Comparison of ENCODE assay signal across 9 mouse cellular contexts in genomic region chr10:80799070-80799566, GRCm38 (mm10). TPM values are rescaled to one million over a fixed set of nuclear protein-coding genes. Genes with fewer than 3 reads are reported as not detected.
DNase-seq lines count a peak whose midpoint lies in the region; ATAC-seq lines count a peak whose summit lies in the region.
"Had no signal": no experiment of that assay in that cellular context is flagged by ENCODE, and none has a peak within 500 bp of the region (broad histone marks: within the 10 kb centered on the region; RNA-seq: fewer than 3 reads in every experiment).

No protein-coding gene starts in this region.

- H3K4me3 ChIP-seq in heart, embryonic 10.5 days = peak overlapping the region; percentile 93
- H3K4me3 ChIP-seq in forebrain, embryonic 11.5 days (ENCODE audit: low read depth, low read length) = peak overlapping the region; percentile 93
- H3K4me3 ChIP-seq in liver, embryonic 16.5 days (ENCODE audit: low read depth, low read length) = peak overlapping the region; percentile 93

- H3K4me1 ChIP-seq in heart, embryonic 10.5 days = peaks cover 36% of the 10 kb centered on the region
- H3K4me1 ChIP-seq in forebrain, embryonic 11.5 days (replicated peaks; ENCODE audit: control insufficient read depth, insufficient read depth, low read length) = peaks cover 17% of the 10 kb centered on the region; the same call in 1 of the 2 replicates
- peaks cover 25% of the 10 kb centered on the region for H3K4me1 ChIP-seq in liver, embryonic 16.5 days (ENCODE audit: control insufficient read depth, low read depth, low read length)

- H3K9me3 ChIP-seq in heart, embryonic 10.5 days = no peaks in the 10 kb centered on the region
- H3K9me3 ChIP-seq in forebrain, embryonic 11.5 days (ENCODE audit: control insufficient read depth, low read length) = no peaks in the 10 kb centered on the region
- H3K9me3 ChIP-seq in liver, embryonic 16.5 days (replicated peaks; ENCODE audit: control insufficient read depth, low read length) = no peaks in the 10 kb centered on the region

- H3K4me2 ChIP-seq in forebrain, embryonic 11.5 days (ENCODE audit: low read depth, low read length, severe bottlenecking) = peak overlapping the region; percentile 96
- peak overlapping the region; percentile 93 for H3K4me2 ChIP-seq in liver, embryonic 16.5 days (ENCODE audit: low read depth, low read length)

- DNase-seq in heart, embryonic 10.5 days (ENCODE audit: low spot score) = no peak
- no peak for DNase-seq in heart, postnatal 14 days
- DNase-seq in CD4-positive helper T cell, adult 2 months (ENCODE audit: low read depth, low spot score) = peak; percentile 52
- DNase-seq in forebrain, embryonic 11.5 days (ENCODE audit: low spot score) = no peak
- DNase-seq in T-cell, adult 2 months (ENCODE audit: low spot score) = no peak
- no peak for DNase-seq in c-Kit-positive CD71-positive TER-119-positive erythroid progenitor cells, embryonic 14.5 days (ENCODE audit: low spot score)
- no peak for DNase-seq in cerebellum, adult 11 months

- 2% methylated on average over 18 of the region's 18 CpGs for WGBS in heart, embryonic 10.5 days
- 4% methylated on average over 18 of the region's 18 CpGs for WGBS in forebrain, embryonic 11.5 days
- under 1% methylated on average over 18 of the region's 18 CpGs for WGBS in liver, embryonic 16.5 days (ENCODE audit: insufficient replicate concordance)

- peak; percentile 1; the same call in 1 of the 2 replicates for ATAC-seq in forebrain, embryonic 11.5 days (replicated peaks; ENCODE audit: low FRiP score)
- ATAC-seq in liver, embryonic 16.5 days (ENCODE audit: low read depth) = no peak

- H3K27ac ChIP-seq in heart, embryonic 10.5 days = peak overlapping the region; percentile 99
- peak overlapping the region; percentile 96 for H3K27ac ChIP-seq in forebrain, embryonic 11.5 days (ENCODE audit: low read depth, low read length)
- H3K27ac ChIP-seq in liver, embryonic 16.5 days (ENCODE audit: low read length) = peak overlapping the region; percentile 97

- intact Hi-C loops in heart, postnatal 14 days (cut with DNase I) = no loop called here

- H3K9ac ChIP-seq in forebrain, embryonic 11.5 days (ENCODE audit: low read length) = peak overlapping the region; percentile 97
- H3K9ac ChIP-seq in liver, embryonic 16.5 days (ENCODE audit: low read depth, low read length) = peak overlapping the region; percentile 94

- H3K36me3 ChIP-seq in heart, embryonic 10.5 days = peaks cover 67% of the 10 kb centered on the region
- H3K36me3 ChIP-seq in forebrain, embryonic 11.5 days (ENCODE audit: control insufficient read depth, insufficient read depth, low read length) = peaks cover 21% of the 10 kb centered on the region
- peaks cover 53% of the 10 kb centered on the region for H3K36me3 ChIP-seq in liver, embryonic 16.5 days (ENCODE audit: control insufficient read depth, insufficient read depth)

- no peaks in the 10 kb centered on the region for H3K27me3 ChIP-seq in heart, embryonic 10.5 days (ENCODE audit: insufficient read depth, poor library complexity, severe bottlenecking)
- H3K27me3 ChIP-seq in forebrain, embryonic 11.5 days (ENCODE audit: control insufficient read depth, insufficient read depth, low read length) = no peaks in the 10 kb centered on the region
- H3K27me3 ChIP-seq in liver, embryonic 16.5 days (ENCODE audit: control insufficient read depth, insufficient read depth, low read depth, low read length) = no peaks in the 10 kb centered on the region
- H3K27me3 ChIP-seq: Patski had no signal

RNA-seq across cellular contexts. Expression of gene Plekhj1, which starts 0.7 kb away (rescaled TPM):
- 116 and 151 TPM in 2 replicates for polyA plus RNA-seq in heart, embryonic 10.5 days (2016; fragmentation: Nextera tagmentation; extraction: Ambion mirVana)
- total RNA-seq in heart, postnatal 14 days (2021) = 10 to 100 TPM; 35.7 to 36.3 TPM
- polyA plus RNA-seq in forebrain, embryonic 11.5 days (2014; fragmentation: Nextera tagmentation; extraction: Ambion mirVana) = 160 and 163 TPM in 2 replicates
- 61.4 and 64.7 TPM in 2 replicates for polyA plus RNA-seq in liver, embryonic 16.5 days (2015; fragmentation: Nextera tagmentation; extraction: Ambion mirVana)

RNA-seq across cellular contexts. Expression of gene Sf3a2, which starts 1.1 kb away (rescaled TPM):
- 70.6 and 84.1 TPM in 2 replicates for polyA plus RNA-seq in heart, embryonic 10.5 days (2016; fragmentation: Nextera tagmentation; extraction: Ambion mirVana)
- total RNA-seq in heart, postnatal 14 days (2021) = 10 to 100 TPM; 27.0 to 31.6 TPM
- 116 and 119 TPM in 2 replicates for polyA plus RNA-seq in forebrain, embryonic 11.5 days (2014; fragmentation: Nextera tagmentation; extraction: Ambion mirVana)
- 23.4 and 30.1 TPM in 2 replicates for polyA plus RNA-seq in liver, embryonic 16.5 days (2015; fragmentation: Nextera tagmentation; extraction: Ambion mirVana)

RNA-seq across cellular contexts. Expression of gene Amh, which starts 5.9 kb away (rescaled TPM):
- not detected in 2 replicates for polyA plus RNA-seq in heart, embryonic 10.5 days (2016; fragmentation: Nextera tagmentation; extraction: Ambion mirVana)
- total RNA-seq in heart, postnatal 14 days (2021) = under 1 TPM; 0.56 to 0.65 TPM
- 0.15 and 0.16 TPM in 2 replicates for polyA plus RNA-seq in forebrain, embryonic 11.5 days (2014; fragmentation: Nextera tagmentation; extraction: Ambion mirVana)
- 0.08 TPM in 1 of 2 replicates, not detected in the other for polyA plus RNA-seq in liver, embryonic 16.5 days (2015; fragmentation: Nextera tagmentation; extraction: Ambion mirVana)

RNA-seq across cellular contexts. Expression of gene Jsrp1, which starts 14.2 kb away (rescaled TPM):
- 7.9 and 8.8 TPM in 2 replicates for polyA plus RNA-seq in heart, embryonic 10.5 days (2016; fragmentation: Nextera tagmentation; extraction: Ambion mirVana)
- total RNA-seq in heart, postnatal 14 days (2021) = not detected
- 0.47 and 0.59 TPM in 2 replicates for polyA plus RNA-seq in forebrain, embryonic 11.5 days (2014; fragmentation: Nextera tagmentation; extraction: Ambion mirVana)
- polyA plus RNA-seq in liver, embryonic 16.5 days (2015; fragmentation: Nextera tagmentation; extraction: Ambion mirVana) = 0.54 and 1.2 TPM in 2 replicates
- polyA plus RNA-seq: Patski had no signal

RNA-seq across cellular contexts. Expression of gene Oaz1, which starts 27.3 kb away (rescaled TPM):
- 2,064 and 2,176 TPM in 2 replicates for polyA plus RNA-seq in heart, embryonic 10.5 days (2016; fragmentation: Nextera tagmentation; extraction: Ambion mirVana)
- total RNA-seq in heart, postnatal 14 days (2021) = 100 to 1,000 TPM; 893 to 962 TPM
- 1,775 and 1,994 TPM in 2 replicates for polyA plus RNA-seq in forebrain, embryonic 11.5 days (2014; fragmentation: Nextera tagmentation; extraction: Ambion mirVana)
- 1,363 and 1,382 TPM in 2 replicates for polyA plus RNA-seq in liver, embryonic 16.5 days (2015; fragmentation: Nextera tagmentation; extraction: Ambion mirVana)
